Mouse (Mus musculus) lung, embryonic 15.5 days (tissue): ENCODE data around the gene Armc8. TPM values are rescaled to one million over a fixed set of nuclear protein-coding genes. Genes with fewer than 3 reads are reported as not detected.

ENCODE experiments used
- ATAC-seq: fragments of 200-750 bp; cut with Nextera tagmentation; 2 replicates; pipeline ENCODE4 v1.8.0; 2017; ENCODE audit warnings: moderate number of reproducible peaks, borderline replicate concordance; ENCODE audit not compliant: low FRiP score, low TSS enrichment; ENCODE audit errors: extremely low read depth
- H3K27ac ChIP-seq: fragments of 300-500 bp; sonication (generic); 2 replicates; pipeline ENCODE4 v1.5.1; 2015; ENCODE audit warnings: moderate library complexity, mild to moderate bottlenecking, inconsistent platforms
- H3K27me3 ChIP-seq: fragments of 300-500 bp; sonication (generic); 2 replicates; pipeline ENCODE4 v1.6.1; 2015; ENCODE audit warnings: inconsistent platforms
- H3K36me3 ChIP-seq: fragments of 300-500 bp; sonication (generic); 2 replicates; pipeline ENCODE4 v1.6.1; 2015; ENCODE audit warnings: inconsistent platforms
- H3K4me1 ChIP-seq: fragments of 300-500 bp; sonication (generic); 2 replicates; pipeline ENCODE4 v1.6.1; 2015; ENCODE audit warnings: inconsistent platforms
- H3K4me2 ChIP-seq: fragments of 300-500 bp; sonication (generic); 2 replicates; pipeline ENCODE4 v1.6.1; 2015; ENCODE audit warnings: inconsistent platforms, mild to moderate bottlenecking, moderate library complexity
- H3K4me3 ChIP-seq: fragments of 300-500 bp; sonication (generic); 2 replicates; pipeline ENCODE4 v1.5.1; 2015; ENCODE audit warnings: mild to moderate bottlenecking, inconsistent platforms
- H3K9ac ChIP-seq: fragments of 300-500 bp; sonication (generic); 2 replicates; pipeline ENCODE4 v1.6.1; 2015; ENCODE audit warnings: inconsistent platforms
- H3K9me3 ChIP-seq: fragments of 300-500 bp; sonication (generic); 2 replicates; pipeline ENCODE4 v1.6.1; 2016; ENCODE audit warnings: inconsistent platforms
- WGBS: fragments of 180-500 bp; shearing (Covaris S2); methylation state at CpG from one replicate; pipeline ENCODE4 v1.1.7; 2015; 5-methylcytosine and 5-hydroxymethylcytosine counted together
- polyA plus RNA-seq: library from polyadenylated mRNA; unstranded; fragments of >200 nt; fragmentation: Nextera tagmentation; extraction: Ambion mirVana; gene quantifications from 2 replicates; pipeline ENCODE4 v1.2.1, GENCODE M21; 2015

Armc8 gene
- polyA plus RNA-seq, 1 experiment from 2014 or later, result 24.5 TPM

DNA sequence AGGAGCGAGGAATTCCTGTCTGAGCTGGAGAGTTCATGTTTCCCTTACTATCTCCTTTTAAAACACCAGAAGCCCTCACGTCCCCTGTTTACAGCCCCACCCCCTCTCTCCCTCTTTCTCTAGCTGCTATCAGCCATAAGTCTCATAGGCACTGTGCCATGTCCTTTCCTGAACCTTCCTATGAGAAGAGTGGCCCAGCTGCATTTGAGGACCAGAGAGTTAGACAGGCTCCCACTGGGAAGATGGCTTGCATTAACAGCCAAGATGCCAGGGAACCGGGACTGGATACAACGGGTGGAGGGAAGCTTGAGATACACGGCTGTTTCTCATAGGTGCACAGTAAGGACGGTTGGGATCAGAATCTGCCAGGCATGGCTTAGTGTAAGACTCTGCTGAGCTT lies 103.8 kb downstream of the Armc8 start:
- Histone ChIP-seq H3K4me1 (no peaks in the 10 kb centered on the region), H3K36me3 (no peaks in the 10 kb centered on the region), H3K27me3 (no peaks in the 10 kb centered on the region), H3K9me3 (no peaks in the 10 kb centered on the region), H3K27ac (no peak overlapping the region), H3K4me2 (no peak overlapping the region), H3K9ac (no peak overlapping the region), H3K4me3 (no peak overlapping the region)
- no peak for ATAC-seq
- WGBS, result 77% methylated on average over 6 of the region's 6 CpGs

DNA sequence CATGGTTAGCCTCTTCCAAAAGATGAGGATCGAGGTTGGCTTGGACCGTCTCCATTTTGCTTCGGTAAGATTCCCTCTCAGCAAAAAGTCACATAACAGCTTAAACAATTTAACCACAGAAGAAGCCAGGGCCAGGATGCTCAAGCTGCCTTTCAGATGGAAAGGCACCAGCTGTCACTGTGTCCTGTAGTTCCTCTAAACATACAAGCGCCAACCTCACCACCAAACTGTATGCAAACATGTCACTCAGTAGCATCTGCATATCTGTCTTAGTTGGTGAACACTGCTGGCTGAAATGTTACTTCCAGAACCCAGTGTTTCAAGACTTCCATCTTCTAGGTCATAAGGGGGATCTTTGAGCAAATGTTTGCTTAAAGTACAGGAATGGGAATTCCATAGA lies 109.0 kb downstream of the Armc8 start:
- no peak overlapping the region for H3K4me2 ChIP-seq
- no peak for ATAC-seq
- H3K9me3 ChIP-seq, result no peaks in the 10 kb centered on the region
- no peak overlapping the region for H3K27ac ChIP-seq
- H3K9ac ChIP-seq, result no peak overlapping the region
- no peaks in the 10 kb centered on the region for H3K27me3 ChIP-seq
- 75% methylated on average over 4 of the region's 4 CpGs for WGBS
- no peak overlapping the region for H3K4me3 ChIP-seq
- H3K4me1 ChIP-seq, result no peaks in the 10 kb centered on the region
- H3K36me3 ChIP-seq, result no peaks in the 10 kb centered on the region

DNA sequence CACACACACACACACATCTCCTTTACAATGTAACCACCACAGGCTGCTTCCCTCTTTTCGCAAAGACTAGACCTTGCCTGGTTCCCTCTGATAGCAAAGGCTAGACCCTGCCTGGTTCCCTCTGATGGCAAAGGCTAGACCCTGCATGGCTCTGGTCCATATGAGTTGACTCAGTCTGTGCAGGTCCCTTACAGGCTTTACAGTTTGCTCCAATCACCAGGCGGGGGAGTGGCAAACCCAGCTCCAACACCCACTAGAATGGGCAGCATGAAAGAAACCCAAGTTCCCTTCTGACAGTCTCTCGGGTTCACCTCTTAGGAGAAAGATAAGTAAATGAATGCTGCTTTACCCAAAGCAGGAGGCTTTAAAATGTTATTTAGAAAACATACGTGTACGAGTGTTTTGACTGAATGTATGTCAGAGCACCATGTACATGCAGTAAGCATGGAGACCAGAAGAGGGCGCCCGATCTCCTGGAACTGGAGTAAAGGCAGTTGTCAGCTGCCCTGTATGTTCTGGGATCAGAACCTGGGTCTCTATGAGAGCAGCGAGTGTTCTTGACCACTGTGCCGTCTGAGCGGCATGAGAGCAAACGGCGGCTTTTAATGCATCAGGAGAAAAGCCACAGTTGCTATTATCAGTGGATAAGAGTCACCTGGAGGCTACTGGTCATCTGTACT lies 110.0 kb downstream of the Armc8 start:
- Histone ChIP-seq H3K4me2 (no peak overlapping the region), H3K4me1 (no peaks in the 10 kb centered on the region), H3K36me3 (no peaks in the 10 kb centered on the region), H3K27me3 (no peaks in the 10 kb centered on the region), H3K27ac (no peak overlapping the region), H3K9ac (no peak overlapping the region), H3K9me3 (no peaks in the 10 kb centered on the region), H3K4me3 (no peak overlapping the region)
- ATAC-seq, result no peak
- WGBS, result 39% methylated on average over 12 of the region's 12 CpGs

DNA sequence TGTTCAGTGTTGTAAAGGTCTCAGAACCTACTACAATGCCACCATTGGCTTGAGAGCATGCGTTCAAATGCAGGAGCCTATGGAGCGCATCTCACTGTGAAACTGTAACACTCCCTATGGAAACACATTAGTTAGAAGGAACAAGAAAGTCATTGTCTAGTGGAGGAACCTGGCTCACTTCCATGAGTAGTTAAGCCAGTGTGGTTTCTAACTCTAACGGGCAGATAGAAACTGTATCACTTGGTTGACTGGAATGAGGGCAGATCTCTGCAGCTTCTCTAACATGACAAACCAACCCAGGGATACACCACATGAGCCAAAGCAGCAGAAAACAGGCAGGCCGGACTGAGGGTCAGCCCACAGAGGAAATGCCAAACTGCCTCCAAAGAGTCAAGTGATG lies 114.5 kb downstream of the Armc8 start:
- H3K36me3 ChIP-seq, result no peaks in the 10 kb centered on the region
- no peak overlapping the region for H3K9ac ChIP-seq
- H3K4me1 ChIP-seq, result no peaks in the 10 kb centered on the region
- peaks cover 14% of the 10 kb centered on the region; the same call in 1 of the 2 replicates for H3K27me3 ChIP-seq
- no peak overlapping the region for H3K4me3 ChIP-seq
- H3K27ac ChIP-seq, result no peak overlapping the region
- no peak overlapping the region for H3K4me2 ChIP-seq
- WGBS, result 71% methylated on average over 4 of the region's 4 CpGs
- H3K9me3 ChIP-seq, result no peaks in the 10 kb centered on the region
- no peak for ATAC-seq

DNA sequence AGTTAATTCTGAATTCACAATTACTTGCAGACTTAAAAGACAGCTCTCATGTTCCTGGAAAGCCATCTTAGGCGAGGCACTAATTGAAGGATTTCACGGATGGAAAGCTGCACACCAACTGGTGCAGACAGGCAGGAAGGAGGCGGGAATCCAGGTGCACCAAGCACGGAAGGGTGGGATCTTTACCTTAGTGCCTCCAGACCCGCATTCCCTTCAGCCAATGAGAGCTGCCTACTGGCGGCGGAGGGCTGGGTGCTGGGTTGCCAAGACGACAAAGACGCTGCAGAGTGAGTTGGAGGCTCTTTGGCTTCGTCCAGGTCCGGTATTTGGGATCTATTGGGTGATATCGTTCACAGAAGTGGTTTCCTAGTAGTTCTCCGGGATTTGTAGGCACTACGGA lies 117.5 kb downstream of the Armc8 start, which contains the start of gene Nme9:
Gene Nme9, plus strand, starts transcription at position 315 of the 400 bp plus-strand sequence.
- no peak for ATAC-seq
- Histone ChIP-seq H3K4me1 (peaks cover 4% of the 10 kb centered on the region; the same call in 1 of the 2 replicates), H3K4me3 (no peak within 1 kb of the TSS)

DNA sequence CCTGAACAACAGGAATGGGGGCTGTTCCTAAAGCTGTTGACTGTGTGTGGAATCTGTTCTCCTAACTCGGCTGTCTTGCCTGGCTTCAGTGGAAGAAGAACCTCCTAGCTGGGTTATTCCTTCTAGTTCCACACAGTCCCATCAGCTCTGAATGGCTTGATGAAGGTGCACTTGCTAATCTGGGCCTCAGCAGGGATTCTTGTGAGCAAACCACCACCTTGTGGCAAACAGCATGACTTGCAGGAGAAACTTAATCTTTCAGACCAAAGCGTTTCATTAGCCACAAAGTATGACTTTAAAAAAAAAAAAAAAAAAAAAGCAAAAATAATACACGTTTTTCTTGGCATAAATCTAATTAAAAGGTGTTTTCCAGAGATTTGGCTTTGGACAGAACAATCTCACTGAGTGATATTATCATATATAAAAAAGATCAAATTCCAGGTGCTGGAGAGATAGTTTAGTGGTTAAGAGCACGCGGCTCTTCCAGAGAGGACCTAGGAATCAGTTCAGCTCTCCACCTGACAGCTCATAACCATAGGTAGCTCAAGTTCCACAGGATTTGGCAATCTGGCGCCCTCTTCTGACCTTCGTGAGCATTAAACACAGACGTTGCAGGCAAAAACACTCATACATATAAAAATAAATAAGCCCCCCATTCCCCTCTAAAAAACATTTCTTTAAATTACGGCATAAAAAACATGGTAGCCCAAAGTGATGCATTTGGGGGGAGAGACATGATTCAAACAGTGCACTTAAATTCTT lies 118.6 kb downstream of the Armc8 start:
- Histone ChIP-seq H3K9ac (no peak overlapping the region), H3K9me3 (no peaks in the 10 kb centered on the region), H3K4me3 (no peak overlapping the region), H3K36me3 (no peaks in the 10 kb centered on the region), H3K4me1 (peaks cover 4% of the 10 kb centered on the region; the same call in 1 of the 2 replicates), H3K27me3 (peaks cover 14% of the 10 kb centered on the region; the same call in 1 of the 2 replicates), H3K4me2 (no peak overlapping the region), H3K27ac (no peak overlapping the region)
- WGBS, result 36% methylated on average over 9 of the region's 9 CpGs
- ATAC-seq, result no peak

More for the DNA sequence above, 117.5 kb downstream of the Armc8 start, which contains the start of gene Nme9:
- Histone ChIP-seq H3K9ac (no peak within 1 kb of the TSS), H3K27ac (no peak within 1 kb of the TSS), H3K27me3 (peaks cover 14% of the 10 kb centered on the region; the same call in 1 of the 2 replicates), H3K4me2 (peak within 1 kb of the TSS; percentile 21; the same call in 1 of the 2 replicates), H3K9me3 (no peaks in the 10 kb centered on the region), H3K36me3 (no peaks in the 10 kb centered on the region)
- WGBS, result 6% methylated on average over 14 of the region's 14 CpGs

DNA sequence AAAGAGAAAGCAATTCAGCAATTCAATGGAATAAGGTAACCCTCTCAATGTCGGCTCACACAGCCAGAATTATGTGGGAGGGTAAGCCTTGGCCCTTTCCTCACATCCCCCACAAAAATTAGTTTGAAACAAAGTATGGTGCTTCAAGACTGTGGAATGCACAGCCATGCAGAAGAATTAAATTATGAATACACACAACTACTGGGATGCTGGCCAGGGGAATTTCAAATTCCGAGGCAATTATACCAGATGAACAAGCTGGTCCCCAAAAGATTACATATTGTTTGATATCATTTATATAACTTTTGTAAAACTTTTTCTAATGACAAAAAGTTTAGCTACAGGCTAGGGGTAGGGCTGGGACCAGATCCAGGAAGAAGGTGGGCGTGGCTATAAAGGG lies 121.4 kb downstream of the Armc8 start:
- H3K9ac ChIP-seq, result no peak overlapping the region

DNA sequence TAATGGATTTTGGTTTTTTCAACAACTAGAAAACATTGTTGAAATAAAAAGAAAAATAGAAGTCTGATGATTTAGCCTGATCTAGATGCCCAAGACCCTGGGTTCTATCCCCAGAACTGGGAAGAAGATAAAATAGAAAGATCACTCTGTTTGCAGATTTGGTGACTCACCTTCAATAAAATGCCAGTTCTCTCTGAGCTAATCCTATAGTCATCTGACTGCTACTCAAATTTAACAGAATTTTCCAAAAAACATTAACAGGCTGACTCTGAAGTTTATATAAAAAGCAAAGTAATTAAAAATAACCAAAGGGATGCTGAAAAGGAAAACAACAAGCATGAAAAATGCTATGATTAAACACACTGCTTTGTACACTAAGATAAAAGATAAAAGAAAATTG lies 122.4 kb downstream of the Armc8 start:
- Histone ChIP-seq H3K4me2 (no peak overlapping the region), H3K9me3 (no peaks in the 10 kb centered on the region), H3K9ac (no peak overlapping the region), H3K36me3 (no peaks in the 10 kb centered on the region), H3K4me1 (peaks cover 4% of the 10 kb centered on the region; the same call in 1 of the 2 replicates), H3K27ac (no peak overlapping the region), H3K27me3 (peaks cover 6% of the 10 kb centered on the region; the same call in 1 of the 2 replicates), H3K4me3 (no peak overlapping the region)
- ATAC-seq, result no peak

More for the DNA sequence above, 121.4 kb downstream of the Armc8 start:
- ATAC-seq, result no peak
- H3K27ac ChIP-seq, result no peak overlapping the region
- no peak overlapping the region for H3K4me2 ChIP-seq
- no peaks in the 10 kb centered on the region for H3K36me3 ChIP-seq
- peaks cover 14% of the 10 kb centered on the region; the same call in 1 of the 2 replicates for H3K27me3 ChIP-seq
- 48% methylated on average over 3 of the region's 3 CpGs for WGBS
- peaks cover 4% of the 10 kb centered on the region; the same call in 1 of the 2 replicates for H3K4me1 ChIP-seq
- no peak overlapping the region for H3K4me3 ChIP-seq
- no peaks in the 10 kb centered on the region for H3K9me3 ChIP-seq

DNA sequence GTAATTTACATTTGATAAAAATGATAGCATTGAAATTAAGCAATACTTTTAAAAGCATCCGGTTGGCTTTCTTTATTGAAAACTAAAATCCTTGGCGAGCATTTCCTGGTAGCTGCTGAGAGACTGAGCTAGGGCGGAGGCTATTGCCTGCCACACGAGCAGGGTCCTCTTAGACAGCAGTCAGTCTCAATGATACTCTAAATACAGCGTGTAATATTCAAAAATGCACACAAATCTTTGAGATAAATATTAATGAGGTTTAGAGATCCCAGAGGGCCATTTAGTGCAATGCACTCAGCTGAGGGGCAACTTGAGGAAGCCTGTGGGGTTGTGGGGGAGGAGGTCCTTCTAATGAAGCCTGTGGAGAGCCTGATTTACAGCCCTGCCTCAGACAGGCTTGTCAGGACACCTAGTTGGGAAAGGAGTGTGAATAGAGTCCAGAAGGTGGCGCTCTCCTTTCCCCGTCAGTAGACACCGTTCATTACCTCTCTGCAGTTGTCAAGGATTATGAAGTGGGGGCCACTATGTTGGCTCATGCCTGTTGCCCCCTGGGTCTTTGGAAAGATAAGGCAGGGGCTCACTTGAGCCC lies 124.0 kb downstream of the Armc8 start:
- Histone ChIP-seq H3K27me3 (no peaks in the 10 kb centered on the region), H3K36me3 (no peaks in the 10 kb centered on the region), H3K9ac (no peak overlapping the region), H3K9me3 (no peaks in the 10 kb centered on the region), H3K4me1 (peaks cover 4% of the 10 kb centered on the region; the same call in 1 of the 2 replicates), H3K4me3 (no peak overlapping the region), H3K4me2 (no peak overlapping the region), H3K27ac (no peak overlapping the region)
- WGBS, result 28% methylated on average over 8 of the region's 8 CpGs
- no peak for ATAC-seq

DNA sequence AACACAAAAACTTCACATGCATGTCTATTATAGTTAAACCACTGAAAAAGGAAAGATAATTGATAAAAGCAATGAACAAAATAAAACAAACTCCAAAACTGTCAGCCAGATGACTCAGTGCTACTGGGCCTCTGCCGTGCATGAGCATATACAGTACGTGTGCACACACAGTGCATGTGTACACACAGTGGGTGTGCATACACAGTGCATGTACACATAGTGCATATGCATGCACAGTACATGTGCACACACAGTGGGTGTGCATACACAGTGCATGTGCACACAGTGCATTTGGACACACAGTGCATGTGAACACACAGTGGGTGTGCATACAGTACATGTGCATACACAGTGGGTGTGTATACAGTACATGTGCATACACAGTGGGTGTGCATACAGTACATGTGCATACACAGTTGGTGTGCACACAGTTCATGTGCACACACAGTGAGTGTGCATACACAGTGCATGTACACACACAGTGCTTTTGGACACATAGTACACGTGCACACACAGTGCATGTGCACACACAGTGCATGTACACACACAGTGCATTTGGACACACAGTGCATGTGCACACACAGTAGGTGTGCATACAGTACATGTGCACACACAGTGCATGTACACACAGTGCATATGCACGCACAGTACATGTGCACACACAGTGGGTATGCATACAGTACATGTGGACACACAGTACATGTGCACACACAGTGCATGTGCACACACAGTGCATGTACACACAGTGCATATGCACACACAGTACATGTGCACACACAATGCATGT lies 126.9 kb downstream of the Armc8 start:
- Histone ChIP-seq H3K9ac (no peak overlapping the region), H3K4me2 (no peak overlapping the region), H3K27ac (no peak overlapping the region), H3K4me1 (peaks cover 9% of the 10 kb centered on the region; the same call in 1 of the 2 replicates), H3K9me3 (no peaks in the 10 kb centered on the region), H3K27me3 (peaks cover 21% of the 10 kb centered on the region), H3K36me3 (no peaks in the 10 kb centered on the region), H3K4me3 (no peak overlapping the region)
- peak; percentile 41; the same call in 1 of the 2 replicates for ATAC-seq
- 78% methylated on average over 4 of the region's 4 CpGs for WGBS

DNA sequence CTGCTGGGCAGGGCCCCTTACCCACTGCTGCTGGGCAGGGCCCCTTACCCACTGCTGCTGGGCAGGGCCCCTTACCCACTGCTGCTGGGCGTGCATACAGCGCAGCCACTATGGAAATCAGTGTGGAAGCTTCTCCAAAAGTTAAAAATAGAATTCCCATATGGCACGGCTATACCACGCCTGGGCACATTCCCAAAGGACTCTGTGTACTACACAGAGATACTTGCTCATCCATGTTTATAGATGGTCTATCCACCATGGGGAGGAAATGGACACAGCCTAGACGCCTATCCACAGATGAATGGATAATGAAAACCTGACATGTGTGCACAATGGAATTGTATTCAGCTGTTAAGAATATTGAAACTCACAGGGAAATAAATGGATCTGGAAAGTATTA lies 127.8 kb downstream of the Armc8 start:
- 63% methylated on average over 5 of the region's 5 CpGs for WGBS
- Histone ChIP-seq H3K36me3 (no peaks in the 10 kb centered on the region), H3K27me3 (peaks cover 21% of the 10 kb centered on the region), H3K27ac (no peak overlapping the region), H3K4me3 (no peak overlapping the region), H3K9me3 (no peaks in the 10 kb centered on the region), H3K4me1 (peaks cover 10% of the 10 kb centered on the region), H3K9ac (no peak overlapping the region), H3K4me2 (no peak overlapping the region)
- ATAC-seq, result no peak
